In genomic region chr9:46684113-46684850, GRCm38 (mm10) we compare ENCODE assay signal across 14 mouse cellular contexts.
"Had no signal": no experiment of that assay in that cellular context is flagged by ENCODE, and none has a peak within 500 bp of the region (broad histone marks: within the 10 kb centered on the region; RNA-seq: fewer than 3 reads in every experiment).

No protein-coding gene starts in this region.

- H3K4me2 ChIP-seq: limb, embryonic 15.5 days; liver, embryonic 12.5 days; lung, embryonic 14.5 days had no signal

- DNase-seq: kidney, adult 8-10 months; kidney, postnatal 25 days; layer of hippocampus, adult 9-11 months; layer of hippocampus, postnatal 36 days; lung, embryonic 14.5 days; lung, postnatal 10 days; thymus, postnatal 4 days had no signal

- ATAC-seq: intestine, postnatal 0 days; liver, embryonic 12.5 days had no signal

- H3K27me3 ChIP-seq: liver, embryonic 12.5 days; megakaryocyte, embryonic 14.5 days had no signal

- H3K36me3 ChIP-seq: limb, embryonic 15.5 days; liver, embryonic 12.5 days had no signal

- H3K4me3 ChIP-seq: limb, embryonic 15.5 days; liver, embryonic 12.5 days; megakaryocyte, embryonic 14.5 days; myocyte had no signal

- H3K9me3 ChIP-seq: limb, embryonic 15.5 days; liver, embryonic 12.5 days had no signal

- H3K27ac ChIP-seq: limb, embryonic 15.5 days; liver, embryonic 12.5 days; macrophage; stomach, postnatal 0 days had no signal

- H3K9ac ChIP-seq: limb, embryonic 15.5 days; liver, embryonic 12.5 days; lung, embryonic 14.5 days had no signal

- H3K4me1 ChIP-seq: limb, embryonic 15.5 days; liver, embryonic 12.5 days; megakaryocyte, embryonic 14.5 days had no signal
